Mouse (Mus musculus): Measurements from ENCODE around the gene Irf2bp2. TPM values are rescaled to one million over a fixed set of nuclear protein-coding genes. Genes with fewer than 3 reads are reported as not detected.

Gene Irf2bp2
- polyA plus RNA-seq, 1 experiment from 2014 or later = 9.7 TPM

DNA sequence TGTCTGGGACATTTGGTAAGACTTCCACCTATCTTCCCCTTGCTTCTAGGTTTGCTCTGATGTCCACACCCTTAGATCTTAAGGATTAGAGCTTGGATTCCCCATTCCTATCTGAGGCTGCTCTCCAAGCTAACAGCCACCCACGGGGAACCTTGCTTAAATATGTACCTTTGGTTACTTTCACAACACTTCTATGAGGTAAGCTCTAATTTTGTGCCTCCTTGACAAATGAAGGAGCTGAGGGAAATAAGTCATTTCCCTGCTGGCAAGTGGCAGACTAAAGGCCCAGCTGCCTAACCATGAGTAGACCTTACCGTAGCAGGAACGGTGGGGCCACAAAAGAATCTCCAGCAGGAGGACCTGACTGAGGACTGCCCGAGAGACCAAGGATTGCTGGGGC, 39.0 kb downstream of the Irf2bp2 start:
- Histone ChIP-seq H3K9ac (replicated peaks; ENCODE audit: low read depth, low read length) (no peak overlapping the region), H3K4me3 (ENCODE audit: low read depth, low read length) (no peak overlapping the region), H3K27ac (ENCODE audit: low read length) (no peak overlapping the region), H3K9me3 (ENCODE audit: control insufficient read depth, low read depth, low read length) (no peaks in the 10 kb centered on the region), H3K36me3 (ENCODE audit: control insufficient read depth, insufficient read depth, low read length) (no peaks in the 10 kb centered on the region), H3K4me2 (replicated peaks; ENCODE audit: low read depth, low read length) (no peak overlapping the region), H3K4me1 (ENCODE audit: control insufficient read depth, insufficient read depth, low read length) (no peaks in the 10 kb centered on the region), H3K27me3 (ENCODE audit: control insufficient read depth, insufficient read depth, low read length) (no peaks in the 10 kb centered on the region)
- 87% methylated on average over 4 of the region's 4 CpGs for WGBS
- no peak for ATAC-seq (ENCODE audit: insufficient number of reproducible peaks, insufficient read depth, low FRiP score, low read depth)

DNA sequence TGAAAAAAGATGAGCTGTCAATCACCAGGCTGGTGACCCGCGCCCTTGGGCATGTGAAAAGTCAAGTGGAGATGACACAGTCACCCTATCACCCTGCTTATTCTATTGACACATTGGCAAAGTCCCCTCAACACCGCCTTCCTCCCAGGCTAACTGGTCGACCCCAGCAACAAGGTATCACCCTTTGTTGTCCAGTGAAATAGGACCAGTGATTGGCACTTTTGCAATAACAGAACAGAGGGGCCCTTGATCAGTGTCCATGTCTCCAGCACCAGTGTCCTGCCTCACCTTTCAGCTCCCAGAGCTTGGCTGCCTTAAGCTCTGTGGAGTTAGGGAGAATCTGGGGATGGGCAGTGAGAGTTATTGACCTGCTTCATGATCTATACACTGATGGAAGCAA, 41.9 kb downstream of the Irf2bp2 start:
- ATAC-seq (ENCODE audit: insufficient number of reproducible peaks, insufficient read depth, low FRiP score, low read depth) = no peak

DNA sequence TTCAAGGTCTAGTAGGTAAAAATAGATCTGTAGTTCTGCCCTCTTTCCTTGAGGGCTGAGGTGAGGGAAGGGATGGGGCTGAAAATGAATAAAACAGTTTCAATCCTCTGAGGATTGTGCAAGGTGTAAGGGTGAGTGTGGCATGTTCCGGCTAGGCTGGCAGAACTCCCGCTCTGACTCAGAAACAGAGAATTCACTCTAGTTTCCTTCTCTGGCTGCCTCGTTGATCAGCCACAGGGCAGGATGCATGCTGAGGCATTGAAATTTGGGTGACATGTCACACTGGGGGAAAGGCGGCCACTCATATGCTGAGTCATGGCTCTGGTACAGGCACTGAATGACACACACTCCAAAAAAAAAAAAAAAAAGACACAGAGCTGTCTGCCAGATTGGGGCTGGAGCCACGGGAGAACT, 42.8 kb downstream of the Irf2bp2 start:
- Histone ChIP-seq H3K4me2 (replicated peaks; ENCODE audit: low read depth, low read length) (no peak overlapping the region), H3K9me3 (ENCODE audit: control insufficient read depth, low read depth, low read length) (no peaks in the 10 kb centered on the region), H3K27ac (ENCODE audit: low read length) (no peak overlapping the region), H3K36me3 (ENCODE audit: control insufficient read depth, insufficient read depth, low read length) (no peaks in the 10 kb centered on the region), H3K27me3 (ENCODE audit: control insufficient read depth, insufficient read depth, low read length) (no peaks in the 10 kb centered on the region), H3K4me3 (ENCODE audit: low read depth, low read length) (no peak overlapping the region), H3K4me1 (ENCODE audit: control insufficient read depth, insufficient read depth, low read length) (no peaks in the 10 kb centered on the region), H3K9ac (replicated peaks; ENCODE audit: low read depth, low read length) (no peak overlapping the region)
- no peak for ATAC-seq (ENCODE audit: insufficient number of reproducible peaks, insufficient read depth, low FRiP score, low read depth)
- WGBS = 78% methylated on average over 5 of the region's 5 CpGs

More for the DNA sequence above, 41.9 kb downstream of the Irf2bp2 start:
- no peaks in the 10 kb centered on the region for H3K27me3 ChIP-seq (ENCODE audit: control insufficient read depth, insufficient read depth, low read length)
- no peak overlapping the region for H3K4me3 ChIP-seq (ENCODE audit: low read depth, low read length)
- no peak overlapping the region for H3K27ac ChIP-seq (ENCODE audit: low read length)
- H3K4me2 ChIP-seq (replicated peaks; ENCODE audit: low read depth, low read length) = no peak overlapping the region
- no peaks in the 10 kb centered on the region for H3K4me1 ChIP-seq (ENCODE audit: control insufficient read depth, insufficient read depth, low read length)
- no peak overlapping the region for H3K9ac ChIP-seq (replicated peaks; ENCODE audit: low read depth, low read length)
- 85% methylated on average over 4 of the region's 4 CpGs for WGBS
- H3K9me3 ChIP-seq (ENCODE audit: control insufficient read depth, low read depth, low read length) = no peaks in the 10 kb centered on the region
- H3K36me3 ChIP-seq (ENCODE audit: control insufficient read depth, insufficient read depth, low read length) = no peaks in the 10 kb centered on the region

DNA sequence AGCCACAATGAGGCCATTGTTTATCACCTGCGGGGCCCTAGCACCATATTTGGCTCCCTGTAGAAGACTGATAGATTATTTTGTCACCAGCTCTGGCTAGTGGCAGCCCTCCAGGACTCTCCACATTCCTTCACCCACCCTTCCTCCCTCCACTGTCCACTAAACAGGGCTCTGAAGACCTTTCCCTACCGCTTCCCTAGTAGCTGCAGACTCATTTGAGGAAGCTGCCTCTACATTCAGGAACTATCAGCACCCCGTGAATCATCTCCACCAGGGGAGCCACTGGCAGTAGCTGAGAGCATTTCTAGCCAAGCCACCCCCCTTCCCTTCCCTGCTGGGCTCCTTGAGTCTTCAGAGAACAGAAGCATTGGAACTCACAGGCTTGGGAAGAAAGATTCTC, 45.9 kb downstream of the Irf2bp2 start:
- no peaks in the 10 kb centered on the region for H3K27me3 ChIP-seq (ENCODE audit: control insufficient read depth, insufficient read depth, low read length)
- ATAC-seq (ENCODE audit: insufficient number of reproducible peaks, insufficient read depth, low FRiP score, low read depth) = no peak
- 53% methylated on average over 3 of the region's 3 CpGs for WGBS

DNA sequence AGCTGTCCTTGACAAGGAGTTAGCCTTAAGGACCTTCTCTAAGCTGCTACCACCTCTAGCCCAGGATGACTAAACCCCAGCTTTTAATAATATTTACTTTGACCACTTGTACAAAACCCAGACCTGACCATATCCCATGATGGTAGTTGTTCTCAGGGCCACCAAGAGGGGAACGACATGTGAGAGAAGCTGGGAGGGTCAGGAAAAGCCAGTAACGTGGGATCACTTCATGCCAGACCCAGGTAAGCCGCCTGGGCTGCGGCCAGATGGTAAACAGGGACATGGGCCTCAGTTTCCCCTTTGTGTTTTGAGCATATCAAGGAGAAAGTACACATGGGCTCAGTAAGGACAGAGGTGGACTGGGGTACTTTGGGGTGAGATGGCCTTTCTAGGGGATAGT, 46.4 kb downstream of the Irf2bp2 start:
- Histone ChIP-seq H3K36me3 (ENCODE audit: control insufficient read depth, insufficient read depth, low read length) (no peaks in the 10 kb centered on the region), H3K9ac (replicated peaks; ENCODE audit: low read depth, low read length) (no peak overlapping the region), H3K27ac (ENCODE audit: low read length) (no peak overlapping the region), H3K4me3 (ENCODE audit: low read depth, low read length) (no peak overlapping the region), H3K27me3 (ENCODE audit: control insufficient read depth, insufficient read depth, low read length) (no peaks in the 10 kb centered on the region), H3K9me3 (ENCODE audit: control insufficient read depth, low read depth, low read length) (no peaks in the 10 kb centered on the region), H3K4me2 (replicated peaks; ENCODE audit: low read depth, low read length) (no peak overlapping the region), H3K4me1 (ENCODE audit: control insufficient read depth, insufficient read depth, low read length) (no peaks in the 10 kb centered on the region)
- ATAC-seq (ENCODE audit: insufficient number of reproducible peaks, insufficient read depth, low FRiP score, low read depth) = no peak
- 86% methylated on average over 4 of the region's 4 CpGs for WGBS

More for the DNA sequence above, 45.9 kb downstream of the Irf2bp2 start:
- H3K9me3 ChIP-seq (ENCODE audit: control insufficient read depth, low read depth, low read length) = no peaks in the 10 kb centered on the region
- H3K4me1 ChIP-seq (ENCODE audit: control insufficient read depth, insufficient read depth, low read length) = no peaks in the 10 kb centered on the region
- H3K27ac ChIP-seq (ENCODE audit: low read length) = no peak overlapping the region
- no peak overlapping the region for H3K4me3 ChIP-seq (ENCODE audit: low read depth, low read length)
- H3K36me3 ChIP-seq (ENCODE audit: control insufficient read depth, insufficient read depth, low read length) = no peaks in the 10 kb centered on the region
- H3K4me2 ChIP-seq (replicated peaks; ENCODE audit: low read depth, low read length) = no peak overlapping the region
- no peak overlapping the region for H3K9ac ChIP-seq (replicated peaks; ENCODE audit: low read depth, low read length)

DNA sequence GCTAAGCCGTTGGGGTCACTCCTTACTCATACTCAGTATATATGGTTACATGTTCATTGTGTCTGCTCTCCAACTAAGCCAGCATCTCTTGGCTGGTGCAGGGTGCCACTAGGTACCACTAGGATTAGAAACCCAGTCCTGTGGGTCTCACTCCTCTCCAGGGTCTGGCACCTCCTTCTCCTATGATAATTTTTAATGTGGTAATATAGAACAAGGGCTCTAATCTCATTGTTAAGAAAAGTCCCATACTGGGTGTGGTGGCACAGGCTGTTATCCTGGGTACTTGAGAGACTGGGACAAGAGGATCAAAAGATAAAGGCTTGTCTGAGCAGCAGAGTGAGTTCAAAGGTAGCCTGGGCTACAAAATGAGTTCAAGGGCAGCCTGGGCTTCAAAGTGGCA, 47.3 kb downstream of the Irf2bp2 start:
- Histone ChIP-seq H3K27ac (ENCODE audit: low read length) (no peak overlapping the region), H3K36me3 (ENCODE audit: control insufficient read depth, insufficient read depth, low read length) (no peaks in the 10 kb centered on the region)
- ATAC-seq (ENCODE audit: insufficient number of reproducible peaks, insufficient read depth, low FRiP score, low read depth) = no peak

DNA sequence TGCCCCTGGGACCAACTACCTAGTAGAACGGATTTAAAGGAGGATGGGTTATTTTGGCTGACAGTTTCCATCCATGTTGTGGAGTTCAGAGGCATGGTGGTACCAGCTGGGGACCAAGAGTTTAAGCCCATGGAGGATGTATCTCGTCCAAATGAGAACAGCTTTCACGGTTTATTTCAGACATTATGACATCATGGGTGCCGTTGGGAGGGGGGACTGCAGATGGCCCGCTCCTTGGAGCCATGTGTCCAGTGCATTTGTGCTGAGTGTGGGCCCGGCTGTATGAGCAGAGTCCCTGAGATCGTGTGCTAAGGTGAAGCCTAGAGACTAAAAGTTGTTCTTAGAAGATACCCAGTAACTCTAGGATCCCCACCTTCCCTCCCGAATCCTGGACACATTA, 50.4 kb downstream of the Irf2bp2 start:
- H3K36me3 ChIP-seq (ENCODE audit: control insufficient read depth, insufficient read depth, low read length) = no peaks in the 10 kb centered on the region
- no peak for ATAC-seq (ENCODE audit: insufficient number of reproducible peaks, insufficient read depth, low FRiP score, low read depth)

More for the DNA sequence above, 47.3 kb downstream of the Irf2bp2 start:
- Histone ChIP-seq H3K27me3 (ENCODE audit: control insufficient read depth, insufficient read depth, low read length) (no peaks in the 10 kb centered on the region), H3K4me3 (ENCODE audit: low read depth, low read length) (no peak overlapping the region), H3K4me2 (replicated peaks; ENCODE audit: low read depth, low read length) (no peak overlapping the region), H3K4me1 (ENCODE audit: control insufficient read depth, insufficient read depth, low read length) (no peaks in the 10 kb centered on the region), H3K9me3 (ENCODE audit: control insufficient read depth, low read depth, low read length) (no peaks in the 10 kb centered on the region), H3K9ac (replicated peaks; ENCODE audit: low read depth, low read length) (no peak overlapping the region)
- WGBS = 76% methylated on average over 1 of the region's 1 CpGs

DNA sequence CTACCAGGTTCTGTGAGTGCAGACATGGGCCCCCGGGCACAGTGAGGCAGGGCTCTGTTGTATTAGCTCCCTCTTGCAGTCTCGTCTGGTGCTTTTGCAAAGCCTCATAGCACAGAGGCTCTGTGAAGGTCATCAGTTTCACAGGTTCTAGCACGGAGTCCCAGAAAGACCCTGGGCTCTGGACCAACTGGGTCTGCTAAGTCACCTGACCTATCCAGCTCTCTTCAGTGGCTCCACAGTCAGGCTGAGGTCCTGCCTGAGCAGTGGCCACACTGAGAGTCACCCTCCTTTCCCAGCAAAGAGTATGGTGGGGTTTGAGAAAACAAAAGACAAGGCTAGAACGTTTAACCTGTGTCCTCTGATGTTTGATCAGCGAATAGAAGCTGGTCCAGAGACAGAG, 51.0 kb downstream of the Irf2bp2 start:
- no peaks in the 10 kb centered on the region for H3K36me3 ChIP-seq (ENCODE audit: control insufficient read depth, insufficient read depth, low read length)
- ATAC-seq (ENCODE audit: insufficient number of reproducible peaks, insufficient read depth, low FRiP score, low read depth) = no peak
- H3K27me3 ChIP-seq (ENCODE audit: control insufficient read depth, insufficient read depth, low read length) = no peaks in the 10 kb centered on the region
- 68% methylated on average over 5 of the region's 5 CpGs for WGBS
- H3K9ac ChIP-seq (replicated peaks; ENCODE audit: low read depth, low read length) = no peak overlapping the region
- no peaks in the 10 kb centered on the region for H3K9me3 ChIP-seq (ENCODE audit: control insufficient read depth, low read depth, low read length)
- H3K4me3 ChIP-seq (ENCODE audit: low read depth, low read length) = no peak overlapping the region
- no peak overlapping the region for H3K4me2 ChIP-seq (replicated peaks; ENCODE audit: low read depth, low read length)
- H3K27ac ChIP-seq (ENCODE audit: low read length) = no peak overlapping the region
- peaks cover 21% of the 10 kb centered on the region for H3K4me1 ChIP-seq (ENCODE audit: control insufficient read depth, insufficient read depth, low read length)

More for the DNA sequence above, 50.4 kb downstream of the Irf2bp2 start:
- Histone ChIP-seq H3K9me3 (ENCODE audit: control insufficient read depth, low read depth, low read length) (no peaks in the 10 kb centered on the region), H3K4me1 (ENCODE audit: control insufficient read depth, insufficient read depth, low read length) (peaks cover 15% of the 10 kb centered on the region), H3K9ac (replicated peaks; ENCODE audit: low read depth, low read length) (no peak overlapping the region), H3K27me3 (ENCODE audit: control insufficient read depth, insufficient read depth, low read length) (no peaks in the 10 kb centered on the region), H3K4me2 (replicated peaks; ENCODE audit: low read depth, low read length) (no peak overlapping the region), H3K27ac (ENCODE audit: low read length) (no peak overlapping the region), H3K4me3 (ENCODE audit: low read depth, low read length) (no peak overlapping the region)
- WGBS = 77% methylated on average over 8 of the region's 8 CpGs

DNA sequence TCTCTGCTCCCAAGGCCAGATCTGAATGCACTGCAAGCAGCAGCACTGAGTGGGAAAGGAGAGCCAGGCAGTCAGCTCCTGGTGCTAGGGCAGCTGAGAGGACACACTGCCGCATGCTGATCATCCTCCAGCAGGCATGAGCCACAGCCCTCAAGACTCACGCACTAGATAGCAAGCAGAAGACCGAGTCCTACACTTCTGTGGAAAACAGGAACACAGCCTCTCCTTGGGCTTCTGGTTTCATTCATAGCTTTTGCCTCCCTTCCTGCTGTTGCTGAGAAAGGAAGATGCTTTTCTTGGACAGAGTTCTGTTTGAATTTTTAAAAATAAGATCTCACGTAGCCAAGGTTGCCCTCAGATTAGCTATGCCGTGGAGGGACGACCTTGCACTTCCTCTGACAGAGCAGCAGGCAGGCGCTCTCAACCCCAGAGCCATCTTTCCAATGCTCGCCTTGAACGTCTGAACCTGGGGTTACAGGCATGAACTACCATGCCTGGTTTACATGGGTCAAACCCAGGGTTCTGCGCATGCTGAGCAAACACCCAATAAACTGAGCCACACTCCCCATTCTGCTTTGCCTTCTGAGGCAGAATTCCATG, 51.6 kb downstream of the Irf2bp2 start:
- no peak overlapping the region for H3K4me3 ChIP-seq (ENCODE audit: low read depth, low read length)
- ATAC-seq (ENCODE audit: insufficient number of reproducible peaks, insufficient read depth, low FRiP score, low read depth) = no peak
- WGBS = 72% methylated on average over 10 of the region's 10 CpGs

More for the DNA sequence above, 51.6 kb downstream of the Irf2bp2 start:
- Histone ChIP-seq H3K27ac (ENCODE audit: low read length) (no peak overlapping the region), H3K27me3 (ENCODE audit: control insufficient read depth, insufficient read depth, low read length) (no peaks in the 10 kb centered on the region), H3K9ac (replicated peaks; ENCODE audit: low read depth, low read length) (no peak overlapping the region), H3K9me3 (ENCODE audit: control insufficient read depth, low read depth, low read length) (no peaks in the 10 kb centered on the region), H3K36me3 (ENCODE audit: control insufficient read depth, insufficient read depth, low read length) (no peaks in the 10 kb centered on the region), H3K4me1 (ENCODE audit: control insufficient read depth, insufficient read depth, low read length) (peaks cover 27% of the 10 kb centered on the region), H3K4me2 (replicated peaks; ENCODE audit: low read depth, low read length) (no peak overlapping the region)

Measured in stomach, embryonic 14.5 days (tissue).